Mouse (Mus musculus) brain, embryonic 14.5 days (tissue): ENCODE results near the gene Tbc1d30. TPM values are rescaled to one million over a fixed set of nuclear protein-coding genes. Genes with fewer than 3 reads are reported as not detected.

ENCODE experiments used
- DNase-seq: peaks from one replicate; pipeline ENCODE4 v3.0.0-alpha.2; 2011; ENCODE audit warnings: low read depth
- CTCF ChIP-seq: fragments of 200-500 bp; IDR thresholded peaks from 2 replicates; pipeline ENCODE4 v1.5.1; 2012; ENCODE audit warnings: inconsistent platforms, mild to moderate bottlenecking, moderate library complexity, borderline replicate concordance; ENCODE audit not compliant: insufficient read depth, insufficient read length; ENCODE audit errors: extremely low read depth
- POLR2A ChIP-seq: fragments of 200-500 bp; IDR thresholded peaks from 2 replicates; pipeline ENCODE4 v1.6.1; 2012; ENCODE audit warnings: mild to moderate bottlenecking, inconsistent platforms, borderline replicate concordance; ENCODE audit not compliant: poor library complexity, insufficient read depth, insufficient read length, severe bottlenecking; ENCODE audit errors: extremely low read depth
- polyA plus RNA-seq: library from polyadenylated mRNA; depleted of rRNA; stranded (reverse); fragments of >200 nt; gene quantifications from 2 replicates; pipeline ENCODE4 v1.2.3, GENCODE M21; 2012

Gene Tbc1d30
- polyA plus RNA-seq, 1 experiment = 25.1 TPM

DNA sequence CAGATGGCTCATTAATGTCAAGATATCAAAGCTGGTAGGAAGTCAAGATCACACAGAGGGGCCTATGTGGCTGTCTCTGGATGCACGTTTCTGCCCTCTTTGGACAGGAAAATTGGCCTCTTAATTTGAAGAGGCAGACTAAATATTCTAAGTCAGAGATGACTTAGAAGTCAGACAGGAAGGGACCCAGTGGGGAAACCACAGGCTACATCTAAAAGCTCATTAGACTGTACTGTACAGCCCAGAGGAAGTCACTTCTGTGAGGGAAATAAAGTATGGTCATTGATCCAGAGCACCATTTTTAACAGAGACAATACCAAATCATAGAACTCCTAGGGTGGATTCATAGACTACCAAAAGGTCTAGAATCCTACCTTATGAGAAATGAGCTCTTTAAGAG, 76.1 kb downstream of the Tbc1d30 start:
- TF ChIP-seq POLR2A (no peak), CTCF (no peak)
- DNase-seq = no peak

GRCm38 (mm10) chr10:121271002-121271401, 80.1 kb downstream of the Tbc1d30 start:
- TF ChIP-seq CTCF = no peak
- TF ChIP-seq POLR2A = no peak
- DNase-seq = no peak

GRCm38 (mm10) chr10:121268771-121269170, 82.3 kb downstream of the Tbc1d30 start:
- TF ChIP-seq CTCF (no peak), POLR2A (no peak)
- DNase-seq = no peak

GRCm38 (mm10) chr10:121264204-121264575, 86.9 kb downstream of the Tbc1d30 start:
- no peak for TF ChIP-seq POLR2A
- no peak for TF ChIP-seq CTCF

GRCm38 (mm10) chr10:121263520-121264203, 87.4 kb downstream of the Tbc1d30 start:
- TF ChIP-seq POLR2A (no peak), CTCF (no peak)
- no peak for DNase-seq

More at GRCm38 (mm10) chr10:121264204-121264575, 86.9 kb downstream of the Tbc1d30 start:
- no peak for DNase-seq

GRCm38 (mm10) chr10:121262206-121262605, 88.9 kb downstream of the Tbc1d30 start:
- no peak for DNase-seq
- TF ChIP-seq CTCF (no peak), POLR2A (no peak)

DNA sequence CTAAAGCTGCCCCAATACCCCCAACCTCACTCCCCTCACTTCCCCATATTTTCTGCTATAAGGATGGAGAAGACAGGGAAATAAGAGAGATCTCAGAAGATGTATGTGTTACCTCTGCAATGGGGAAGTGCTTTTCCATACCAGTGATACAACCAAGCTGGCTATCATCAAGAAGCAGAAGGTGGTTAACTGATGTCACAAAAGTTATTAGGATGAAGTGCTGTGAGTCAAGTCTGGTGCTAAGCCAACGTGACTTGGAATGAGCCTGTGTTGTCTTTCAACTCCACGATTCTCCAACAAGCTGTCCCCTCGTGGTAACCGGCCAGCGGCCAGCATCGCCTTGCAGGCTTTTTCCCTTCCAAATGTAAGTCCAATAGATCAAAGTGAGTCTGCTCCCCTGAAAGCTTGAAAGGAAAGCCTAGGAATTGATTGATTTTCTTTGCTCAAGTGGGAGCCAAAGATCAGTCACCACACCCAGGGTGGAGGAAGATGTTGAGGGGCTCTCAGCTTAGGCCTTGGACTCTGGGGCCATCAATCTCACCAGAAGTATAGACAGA, 90.0 kb downstream of the Tbc1d30 start:
- no peak for TF ChIP-seq CTCF
- TF ChIP-seq POLR2A = no peak
- DNase-seq = no peak

DNA sequence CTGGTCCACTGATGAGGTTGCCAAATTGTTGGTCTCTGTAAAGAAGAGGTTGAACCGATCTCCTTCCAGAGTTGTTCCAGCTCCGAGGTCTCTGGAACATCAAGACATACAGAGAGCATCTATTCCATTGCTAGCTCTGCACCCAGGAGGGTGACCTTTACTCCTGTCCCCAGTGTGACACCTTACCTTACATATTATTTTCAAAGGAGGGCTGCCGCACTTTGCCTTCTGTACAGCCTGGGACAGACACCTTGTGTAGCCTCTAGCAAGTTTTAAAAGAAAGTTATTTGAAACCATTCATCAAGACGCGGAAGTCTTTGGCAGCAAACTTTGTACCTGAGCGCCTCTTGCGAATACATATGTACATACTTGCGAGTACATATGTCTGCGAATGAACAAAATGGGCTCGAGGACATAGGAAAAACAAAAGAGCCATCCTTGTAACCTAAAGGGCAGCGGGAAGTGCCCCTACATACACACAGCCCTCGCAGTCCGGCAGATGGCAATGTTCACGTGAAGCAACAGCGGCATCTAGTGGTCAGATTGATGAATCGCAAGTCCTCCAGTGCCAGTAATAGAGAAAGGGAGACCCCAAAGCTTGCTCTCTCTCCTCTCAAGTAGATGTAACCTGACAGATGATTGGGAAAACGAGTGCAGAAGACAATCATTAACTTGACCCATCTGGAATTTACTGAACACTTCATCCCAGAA, 94.8 kb downstream of the Tbc1d30 start:
- peak; percentile 98 for TF ChIP-seq CTCF
- no peak for TF ChIP-seq POLR2A
- peak; percentile 79 for DNase-seq

GRCm38 (mm10) chr10:121255465-121255864, 95.6 kb downstream of the Tbc1d30 start:
- TF ChIP-seq CTCF (no peak), POLR2A (no peak)
- no peak for DNase-seq

GRCm38 (mm10) chr10:121254343-121254742, 96.7 kb downstream of the Tbc1d30 start:
- TF ChIP-seq CTCF (no peak), POLR2A (no peak)
- DNase-seq = no peak

GRCm38 (mm10) chr10:121252781-121253180, 98.3 kb downstream of the Tbc1d30 start:
- no peak for TF ChIP-seq POLR2A
- peak; percentile 28; the same call in 1 of the 2 replicates for TF ChIP-seq CTCF
- DNase-seq = no peak
